Mouse (Mus musculus) G1E (cell line): ENCODE data around the gene Mllt10. TPM values are rescaled to one million over a fixed set of nuclear protein-coding genes. Genes with fewer than 3 reads are reported as not detected.

Source experiments
- ATAC-seq: 2 replicates; pipeline ENCODE4 v1.8.0; 2016; ENCODE audit warnings: mild to moderate bottlenecking; ENCODE audit not compliant: insufficient number of reproducible peaks, poor library complexity, low FRiP score, severe bottlenecking; ENCODE audit errors: extremely low read depth
- DNase-seq: peaks from one replicate; pipeline ENCODE4 v3.0.0; 2012; ENCODE audit warnings: low spot score
- H3K27me3 ChIP-seq: 2 replicates; pipeline ENCODE4 v1.6.1; 2012; ENCODE audit warnings: mild to moderate bottlenecking, low read length, inconsistent platforms; ENCODE audit not compliant: insufficient read depth
- H3K36me3 ChIP-seq: replicated peaks from 2 replicates; pipeline ENCODE3; 2012; ENCODE audit warnings: mild to moderate bottlenecking, inconsistent platforms
- H3K4me1 ChIP-seq: 2 replicates; pipeline ENCODE4 v1.6.1; 2012; ENCODE audit warnings: low read depth, low read length, inconsistent platforms, mixed read lengths; ENCODE audit not compliant: insufficient read depth
- H3K4me3 ChIP-seq: 2 replicates; pipeline ENCODE4 v1.5.1; 2012; ENCODE audit warnings: low read depth, mild to moderate bottlenecking, inconsistent platforms, low read length, moderate library complexity, mixed read lengths
- H3K9me3 ChIP-seq: replicated peaks from 2 replicates; pipeline ENCODE4 v1.6.1; 2012; ENCODE audit warnings: inconsistent platforms
- CTCF ChIP-seq: IDR thresholded peaks from 2 replicates; pipeline ENCODE4 v1.5.1; 2012; ENCODE audit warnings: low read depth, low read length, inconsistent platforms, mixed read lengths
- GATA1 ChIP-seq: IDR thresholded peaks from 2 replicates; pipeline ENCODE4 v1.6.1; 2012; ENCODE audit warnings: borderline replicate concordance, low read length, inconsistent platforms, mixed read lengths
- GATA2 ChIP-seq: IDR thresholded peaks from 2 replicates; pipeline ENCODE4 v1.6.1; 2012; ENCODE audit warnings: low read depth, low read length, inconsistent platforms, borderline replicate concordance
- POLR2AphosphoS5 ChIP-seq: IDR thresholded peaks from 2 replicates; pipeline ENCODE4 v1.6.1; 2012; ENCODE audit warnings: low read depth, low read length, inconsistent platforms; ENCODE audit not compliant: insufficient replicate concordance
- TAL1 ChIP-seq: conservative IDR thresholded peaks from 2 replicates; pipeline ENCODE4 v1.6.1; 2012; ENCODE audit warnings: low read depth, low read length, inconsistent platforms, mixed read lengths
- polyA plus RNA-seq: library from polyadenylated mRNA; stranded (reverse); fragments of >175 nt; gene quantifications from 2 replicates; pipeline ENCODE4 v1.2.3, GENCODE M21; 2012
- total RNA-seq, 2 experiments: library from RNA; stranded (forward) in 1 of 2; stranded (reverse) in 1 of 2; fragments of 200-1000 nt in 1 of 2; fragments of >200 nt in 1 of 2; fragmentation: Nextera tagmentation in 1 of 2; gene quantifications; 2 replicates each; pipeline ENCODE4 v1.2.3; 2014 to 2017

Gene Mllt10
- total and polyA plus RNA-seq, 3 experiments: 20.8 to 141 (median 73.6) TPM

DNA sequence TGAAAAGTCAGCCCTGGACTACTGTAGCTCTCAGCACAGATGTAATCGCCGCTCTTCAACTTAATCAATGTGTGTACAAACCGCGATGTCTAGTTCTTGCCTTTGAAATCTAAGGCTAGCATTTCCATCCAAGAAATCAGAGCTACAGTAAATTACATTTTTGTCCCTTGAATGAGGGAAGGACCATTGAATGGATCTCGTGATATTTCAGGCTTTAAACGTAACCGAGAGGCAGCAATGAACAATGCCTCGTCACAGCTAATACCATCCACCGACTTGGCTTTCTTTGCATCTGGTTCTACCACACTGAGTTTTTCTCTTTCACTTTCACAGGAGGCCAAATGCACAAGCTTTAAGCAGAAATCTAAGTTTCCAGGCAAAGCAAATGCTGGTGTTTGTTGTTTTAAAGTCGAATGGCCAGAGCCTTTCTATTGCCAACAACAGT is 4.5 kb upstream of the Mllt10 start:
- Histone ChIP-seq H3K4me1 (peaks cover 50% of the 10 kb centered on the region), H3K27me3 (peaks cover 23% of the 10 kb centered on the region), H3K9me3 (no peaks in the 10 kb centered on the region), H3K4me3 (no peak overlapping the region; the same call in 1 of the 2 replicates), H3K36me3 (no peaks in the 10 kb centered on the region)
- no peak for DNase-seq
- TF ChIP-seq CTCF: no peak
- no peak for TF ChIP-seq GATA2
- TF ChIP-seq POLR2AphosphoS5: no peak
- TF ChIP-seq GATA1: no peak
- no peak for TF ChIP-seq TAL1
- ATAC-seq: no peak

DNA sequence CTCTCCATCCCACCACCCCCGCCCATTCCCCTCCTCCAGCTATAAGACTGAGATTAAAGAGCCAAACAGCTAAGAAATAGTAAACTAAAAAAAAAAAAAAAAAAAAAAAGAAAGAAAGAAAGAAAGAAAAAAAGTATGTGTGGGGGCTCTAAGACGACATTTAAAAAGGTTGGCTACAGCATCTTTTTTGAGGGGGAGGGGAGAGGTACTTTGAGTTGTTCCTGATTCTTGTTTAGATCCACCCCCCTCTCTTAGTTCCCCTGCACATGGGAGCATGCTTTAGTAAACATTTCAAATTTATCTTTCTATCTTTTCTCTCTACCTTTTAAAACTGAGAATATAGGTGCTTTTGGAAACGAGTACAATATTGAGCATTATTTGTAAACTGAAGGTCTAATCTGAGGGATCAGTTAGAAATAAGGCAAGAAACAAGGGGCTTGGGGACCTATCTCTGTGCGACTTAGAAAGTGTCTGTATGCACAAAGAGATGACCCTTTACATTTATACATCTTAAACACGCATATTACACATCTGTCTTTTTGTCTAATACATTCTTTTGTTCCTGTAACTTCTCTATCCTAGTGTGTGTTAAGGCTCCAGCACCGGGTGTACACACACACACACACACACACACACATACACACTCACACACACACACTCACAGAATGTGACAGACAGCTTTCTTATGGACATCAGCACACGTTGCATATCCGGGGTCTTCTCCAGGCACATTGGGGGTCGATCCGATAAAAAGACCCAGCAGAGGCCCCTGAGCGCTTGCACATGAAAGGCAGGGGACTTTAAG is 3.8 kb upstream of the Mllt10 start:
- Histone ChIP-seq H3K4me3 (no peak overlapping the region), H3K27me3 (peaks cover 17% of the 10 kb centered on the region), H3K4me1 (peaks cover 46% of the 10 kb centered on the region), H3K9me3 (no peaks in the 10 kb centered on the region), H3K36me3 (no peaks in the 10 kb centered on the region)
- no peak for ATAC-seq
- no peak for DNase-seq
- no peak for TF ChIP-seq GATA2
- TF ChIP-seq GATA1: no peak
- no peak for TF ChIP-seq POLR2AphosphoS5
- TF ChIP-seq TAL1: no peak
- no peak for TF ChIP-seq CTCF

DNA sequence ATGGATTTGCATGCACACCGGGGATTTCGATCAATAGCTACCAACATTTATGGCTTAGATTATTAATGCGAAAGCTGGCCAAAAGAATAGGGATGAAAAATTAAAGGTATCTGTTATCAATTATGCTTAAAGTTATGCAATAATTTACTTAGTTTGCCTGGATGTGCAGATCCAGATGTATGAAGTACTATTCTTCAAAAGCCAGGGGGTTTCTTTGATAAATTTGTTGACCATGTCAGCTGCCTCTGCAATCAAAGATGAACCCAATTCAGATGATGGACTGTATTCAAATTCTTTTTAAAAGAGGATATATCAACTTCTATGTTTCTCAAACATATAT is 3.2 kb upstream of the Mllt10 start:
- no peak for ATAC-seq
- peaks cover 11% of the 10 kb centered on the region for H3K27me3 ChIP-seq

DNA sequence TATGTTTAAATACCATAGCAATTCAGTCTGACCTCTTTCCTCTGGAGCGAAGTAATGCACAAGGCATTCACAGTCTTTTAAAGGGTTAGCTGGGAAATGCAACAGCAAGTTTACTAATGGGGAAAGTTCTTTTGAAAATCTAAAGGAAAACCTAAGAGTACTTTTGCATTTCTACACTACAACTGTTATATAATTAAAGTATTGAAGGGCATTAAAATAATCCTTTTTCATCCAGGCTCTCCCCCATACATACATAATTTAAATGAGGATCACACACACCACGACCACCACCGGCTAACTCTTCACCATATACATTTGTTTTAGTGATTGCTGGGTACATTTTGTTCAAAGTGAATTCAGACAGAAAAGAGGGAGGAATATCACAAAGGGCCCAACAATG is 2.5 kb upstream of the Mllt10 start:
- Histone ChIP-seq H3K4me1 (peaks cover 37% of the 10 kb centered on the region), H3K27me3 (peaks cover 6% of the 10 kb centered on the region), H3K36me3 (no peaks in the 10 kb centered on the region), H3K9me3 (no peaks in the 10 kb centered on the region), H3K4me3 (no peak overlapping the region)
- ATAC-seq (no peak), DNase-seq (no peak)
- TF ChIP-seq GATA2 (no peak), CTCF (no peak), TAL1 (no peak), GATA1 (no peak), POLR2AphosphoS5 (no peak)

More for the DNA sequence above, 3.2 kb upstream of the Mllt10 start:
- DNase-seq: no peak
- Histone ChIP-seq H3K9me3 (no peaks in the 10 kb centered on the region), H3K4me1 (peaks cover 40% of the 10 kb centered on the region), H3K4me3 (no peak overlapping the region), H3K36me3 (no peaks in the 10 kb centered on the region)
- TF ChIP-seq POLR2AphosphoS5: no peak
- TF ChIP-seq TAL1: no peak
- TF ChIP-seq CTCF: no peak
- TF ChIP-seq GATA1: no peak
- TF ChIP-seq GATA2: no peak

DNA sequence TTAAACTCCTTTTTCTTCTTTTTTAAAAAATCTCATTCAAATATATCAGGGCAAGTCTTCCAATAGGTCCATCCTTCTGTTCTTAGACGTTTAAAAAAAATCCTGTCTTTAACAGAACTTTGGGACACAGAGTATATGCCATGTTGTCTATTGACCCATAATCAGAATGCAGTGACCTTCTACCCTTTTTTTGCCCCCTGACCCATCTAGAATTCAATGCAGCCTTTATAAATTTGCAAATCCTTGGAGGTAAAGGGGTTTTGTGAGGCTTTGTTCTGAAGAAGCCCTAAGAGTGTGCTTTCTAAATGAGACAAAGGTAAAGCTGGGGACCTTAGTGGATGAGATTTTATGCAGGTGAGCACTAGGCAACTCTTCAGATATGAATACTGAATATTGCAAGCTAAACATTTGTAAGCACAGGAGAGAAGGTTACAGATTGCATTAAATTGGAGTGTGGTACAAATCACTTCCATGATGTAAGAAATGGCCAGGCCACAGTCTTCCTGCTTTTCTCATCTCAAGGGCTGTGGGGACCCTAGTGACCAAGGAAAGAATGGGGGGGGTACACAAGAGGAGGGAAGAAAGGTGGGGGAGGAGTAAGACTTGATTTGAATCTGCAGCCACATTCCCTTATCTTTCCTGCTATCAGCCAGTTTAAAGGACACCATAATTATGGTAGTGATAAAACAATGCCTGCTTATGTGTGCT is 1.6 kb upstream of the Mllt10 start:
- H3K4me3 ChIP-seq: no peak overlapping the region
- ATAC-seq: no peak
- no peaks in the 10 kb centered on the region for H3K36me3 ChIP-seq
- H3K9me3 ChIP-seq: no peaks in the 10 kb centered on the region
- TF ChIP-seq CTCF: no peak
- no peak for TF ChIP-seq GATA1
- no peak for TF ChIP-seq TAL1
- TF ChIP-seq POLR2AphosphoS5: no peak
- TF ChIP-seq GATA2: no peak
- H3K4me1 ChIP-seq: peaks cover 39% of the 10 kb centered on the region
- H3K27me3 ChIP-seq: peaks cover 6% of the 10 kb centered on the region
- no peak for DNase-seq

DNA sequence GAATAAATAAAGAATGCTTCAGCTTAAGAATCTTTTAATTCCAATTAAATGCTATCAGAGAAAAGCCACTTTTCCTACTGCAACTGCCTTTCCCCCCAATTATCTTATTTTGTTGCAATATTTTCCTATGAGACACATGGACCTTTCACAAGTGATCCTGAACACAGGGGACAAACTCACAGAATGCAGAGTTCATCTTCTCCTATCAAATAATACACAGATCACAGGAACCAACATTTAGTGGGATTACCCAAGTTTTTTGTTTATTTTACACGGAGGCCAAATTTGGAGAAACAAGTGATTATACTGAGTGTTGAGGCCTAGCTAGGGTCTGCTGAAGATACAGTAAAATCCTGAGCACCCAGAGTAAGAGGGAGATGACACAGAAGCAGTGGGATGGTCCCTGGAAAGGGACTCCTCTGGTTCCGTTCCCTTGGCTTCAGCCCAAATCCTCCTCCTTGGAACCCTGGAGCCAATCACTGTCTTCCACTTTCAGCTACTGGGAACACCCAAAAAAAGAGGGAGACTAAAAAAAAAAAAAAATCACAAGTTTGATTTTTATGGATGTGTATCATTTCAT is 996 bp upstream of the Mllt10 start:
- no peak for ATAC-seq
- H3K27me3 ChIP-seq: peaks cover 6% of the 10 kb centered on the region

More for the DNA sequence above, 996 bp upstream of the Mllt10 start:
- no peaks in the 10 kb centered on the region for H3K36me3 ChIP-seq
- TF ChIP-seq GATA2: no peak
- no peaks in the 10 kb centered on the region for H3K9me3 ChIP-seq
- no peak for DNase-seq
- H3K4me3 ChIP-seq: no peak overlapping the region
- peaks cover 39% of the 10 kb centered on the region for H3K4me1 ChIP-seq
